Mouse (Mus musculus): Measurements from ENCODE around the gene Vcl.

- TF ChIP-seq CTCF (IDR thresholded peaks at IDR 0.05; ENCODE audit: extremely low read depth, insufficient read depth, insufficient read length, insufficient replicate concordance) (no peak), POLR2A (IDR thresholded peaks at IDR 0.05; ENCODE audit: low read depth, low read length) (no peak)
These were observed 39.9 kb downstream of the Vcl start for GRCm38 (mm10) chr14:20969066-20969465.
